Mouse (Mus musculus): ENCODE data around the gene Mospd3. TPM values are rescaled to one million over a fixed set of nuclear protein-coding genes. Genes with fewer than 3 reads are reported as not detected.

The Mospd3 gene
- 1.3 TPM for polyA plus RNA-seq (2014; fragmentation: Illumina TruSeq; extraction: RNeasy Lipid Tissue Mini Kit (QIAGEN cat#74804); ENCODE audit: low read depth, low replicate concordance)

DNA sequence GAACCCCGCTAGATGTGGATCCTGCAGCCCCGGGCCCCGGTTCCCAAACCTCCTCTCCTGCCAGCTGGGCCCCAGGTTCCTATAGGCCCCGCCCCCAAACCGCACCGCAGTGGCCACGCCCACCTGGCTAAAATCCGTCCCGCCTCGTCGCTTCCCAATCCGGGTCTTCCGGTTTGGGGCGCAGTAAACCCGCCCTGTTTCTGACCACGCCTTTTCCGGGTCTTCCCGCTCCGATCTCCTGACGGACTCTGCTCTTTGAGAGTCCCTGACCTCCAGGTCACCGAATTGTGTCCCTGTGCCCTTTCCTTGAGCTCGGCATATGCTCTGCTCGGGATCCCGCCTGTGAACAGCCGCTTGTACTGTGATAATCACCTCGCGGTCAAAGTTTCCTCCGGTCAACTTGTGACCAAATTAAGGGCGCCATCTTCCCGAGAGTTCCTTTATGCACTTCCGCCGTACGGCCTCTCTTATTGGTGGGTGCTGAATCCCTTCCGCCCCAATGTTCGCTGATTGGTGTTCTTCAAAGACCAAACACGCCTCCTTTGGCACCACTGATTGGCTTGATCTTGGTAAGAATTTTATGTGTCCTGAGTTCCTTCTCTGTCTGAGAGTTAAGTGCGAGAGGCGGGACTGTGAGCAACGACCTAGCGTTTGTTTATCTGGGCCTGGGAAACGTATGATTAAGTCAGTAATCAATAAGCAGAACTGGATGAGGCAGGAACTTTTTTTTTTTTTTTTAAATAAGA is at the start of gene Mospd3:
Gene Mospd3 (minus strand): TSS at position 440 of the 746 bp plus-strand sequence.

DNA sequence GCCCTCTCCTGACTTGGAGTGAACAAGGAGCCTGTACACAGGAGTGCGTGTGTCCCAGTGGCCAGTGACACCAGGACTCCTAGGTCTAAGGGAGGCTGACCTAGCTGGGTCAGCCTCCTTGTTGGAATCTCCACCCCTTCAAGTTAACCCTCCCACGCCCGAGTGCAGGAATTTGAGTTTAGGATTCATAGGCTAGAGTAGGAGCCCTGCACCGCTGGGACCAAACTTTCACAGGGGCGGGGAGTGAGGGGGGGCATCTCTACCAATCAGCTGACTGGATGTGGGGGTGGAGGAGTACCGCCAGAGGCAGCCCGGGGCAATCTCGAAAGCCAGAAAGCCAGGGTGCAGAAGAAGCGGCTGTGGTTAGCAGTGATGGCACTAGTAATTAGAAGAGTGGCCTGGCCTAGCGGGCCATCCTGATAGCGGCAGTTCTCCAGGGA is 44.8 kb upstream of the Mospd3 start, which contains the start of gene Irs3:
Gene Irs3 (minus strand): TSS at position 63 of the 440 bp plus-strand sequence.

DNA sequence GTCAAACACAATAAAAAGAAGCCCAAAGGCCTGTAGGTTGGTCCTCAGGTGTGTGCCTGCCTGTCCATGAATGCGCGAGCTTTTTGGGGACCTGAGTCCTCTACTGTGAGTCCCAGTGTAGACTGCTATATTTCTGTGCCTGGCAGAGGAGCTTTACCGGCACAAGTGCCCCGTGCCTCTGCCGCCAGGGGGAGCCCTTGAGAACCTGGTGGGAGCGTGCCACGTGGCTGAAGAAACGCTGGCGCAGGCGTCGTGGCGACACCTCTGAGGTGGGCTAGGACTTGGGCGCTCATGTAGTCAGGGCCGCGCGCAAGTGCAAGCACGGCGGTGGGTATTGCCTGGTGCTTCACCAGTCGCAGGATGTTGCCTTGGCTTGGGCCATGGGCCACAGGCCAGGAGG is 40.2 kb upstream of the Mospd3 start, which contains the start of gene Sap25:
Gene Sap25 (plus strand): TSS at position 281 of the 400 bp plus-strand sequence.

DNA sequence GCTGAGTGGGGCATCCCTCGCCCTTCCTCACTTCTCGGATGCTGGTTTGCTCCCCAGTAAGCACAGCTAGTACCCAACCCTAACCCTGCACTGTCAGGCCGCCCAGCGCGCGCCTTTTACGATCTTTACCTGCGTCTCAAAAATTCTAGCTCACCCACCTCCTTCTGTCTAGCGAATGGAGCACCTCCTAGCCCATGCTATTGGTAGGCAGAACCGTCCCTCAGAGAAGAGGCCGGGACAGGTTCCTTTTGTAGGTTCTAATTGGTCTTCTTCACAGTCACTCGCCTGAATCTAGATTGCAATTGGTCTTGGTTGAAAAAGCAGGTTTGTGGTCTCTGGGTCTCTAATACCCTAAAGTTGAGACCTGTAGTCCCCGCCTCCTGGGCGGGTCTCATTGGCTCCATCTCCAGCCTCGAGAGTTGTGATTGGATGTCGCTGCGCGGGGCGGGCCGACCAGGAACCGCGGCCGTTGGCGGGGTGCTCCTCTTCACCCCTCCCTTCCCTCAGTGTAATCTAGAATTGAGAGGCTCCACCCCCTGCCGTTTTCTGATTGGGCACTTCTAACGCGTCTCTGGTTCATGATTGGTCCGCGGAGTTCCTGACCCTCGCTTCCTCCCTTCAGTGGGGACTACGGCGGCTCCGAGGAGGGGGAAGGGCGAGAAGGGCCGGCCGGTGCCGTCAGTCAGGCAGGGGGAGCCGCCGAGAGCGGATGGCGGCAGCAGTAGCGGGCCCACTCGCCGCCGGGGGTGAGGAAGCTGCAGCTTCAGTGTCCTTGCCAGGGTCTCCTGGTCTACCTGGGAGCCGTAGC is 27.8 kb upstream of the Mospd3 start, which contains the start of the genes Fbxo24, Lrch4 and Gm20605:
Gene Fbxo24 (minus strand): TSS at position 505 of the 808 bp plus-strand sequence.
Gene Lrch4 (plus strand): TSS at position 624 of the 808 bp plus-strand sequence.
Gene Gm20605 (plus strand): TSS at position 678 of the 808 bp plus-strand sequence.

DNA sequence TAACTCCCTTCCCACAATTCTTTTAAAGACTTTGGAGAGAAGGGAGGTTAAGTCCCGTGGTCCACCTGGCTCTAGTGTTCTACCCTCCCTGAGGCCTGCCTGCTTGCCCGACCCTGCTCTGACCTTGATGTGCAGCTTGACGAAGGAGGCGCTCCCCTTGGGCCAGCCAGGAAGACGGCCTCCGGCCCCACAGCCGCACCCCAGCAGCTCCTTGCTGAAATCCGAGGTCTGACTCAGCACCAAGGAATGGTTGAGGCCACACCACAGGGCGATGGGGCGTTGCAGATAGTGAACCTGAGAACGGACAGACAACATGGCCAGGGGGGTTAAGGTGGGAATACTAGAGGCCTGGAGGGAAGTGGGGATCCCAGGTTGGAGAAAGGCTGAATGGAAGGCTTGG is 12.7 kb upstream of the Mospd3 start, which contains the start of gene Pcolce:
Gene Pcolce (minus strand): TSS at position 235 of the 400 bp plus-strand sequence.

DNA sequence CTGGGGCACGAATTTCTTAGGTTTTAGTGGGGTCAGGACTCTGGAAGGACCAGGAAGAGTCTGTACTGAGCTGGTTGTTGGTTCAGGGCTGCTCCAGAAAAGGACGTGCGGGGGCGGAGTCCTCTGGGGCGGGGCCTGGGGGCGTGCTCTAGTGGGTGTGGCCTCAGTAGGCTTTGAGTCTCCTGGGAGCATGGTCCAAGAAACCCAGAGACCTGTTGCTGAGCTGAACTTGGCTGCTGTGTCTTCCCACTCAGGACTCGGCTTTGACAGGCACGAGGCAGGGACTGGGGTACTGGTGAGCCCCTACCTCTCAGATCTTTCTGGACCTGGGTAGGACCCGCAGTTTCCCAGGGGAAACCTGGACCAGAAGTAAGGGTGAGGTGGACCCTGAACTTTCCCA is 31.2 kb downstream of the Mospd3 start, which contains the start of gene Tfr2:
Gene Tfr2 (plus strand): TSS at position 176 of the 400 bp plus-strand sequence.

DNA sequence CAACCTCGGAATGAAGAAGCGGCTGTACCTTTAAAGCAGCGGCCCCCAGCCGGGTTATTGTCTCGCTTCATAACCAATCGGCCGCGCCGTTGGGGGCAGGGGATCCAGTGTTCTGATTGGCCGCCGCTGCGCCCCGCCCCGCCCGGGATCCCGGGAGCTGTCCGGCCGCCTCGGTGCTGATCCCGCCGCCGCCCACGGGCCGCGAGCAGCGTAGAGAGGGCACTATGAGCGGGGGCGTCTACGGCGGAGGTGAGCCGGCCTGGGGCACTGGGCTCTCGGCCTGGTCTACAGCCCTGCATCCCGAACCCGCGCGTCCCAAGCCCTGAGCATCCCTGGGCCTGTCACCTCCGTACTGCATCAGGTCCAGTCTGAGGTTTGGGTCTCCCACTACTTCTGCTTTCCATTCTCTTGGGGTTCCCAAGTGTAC is 47.4 kb downstream of the Mospd3 start, which contains the start of gene Actl6b:
Gene Actl6b (plus strand): TSS at position 107 of the 427 bp plus-strand sequence.

Other genes with a start within 250 kb of the Mospd3 start
- gene Zan, start 124.0 kb downstream of the Mospd3 start, polyA plus RNA-seq (2014; fragmentation: Illumina TruSeq; extraction: RNeasy Lipid Tissue Mini Kit (QIAGEN cat#74804); ENCODE audit: low read depth, low replicate concordance): not detected
- not detected for gene Pop7, start 98.5 kb downstream of the Mospd3 start, polyA plus RNA-seq (2014; fragmentation: Illumina TruSeq; extraction: RNeasy Lipid Tissue Mini Kit (QIAGEN cat#74804); ENCODE audit: low read depth, low replicate concordance)
- 1.5 TPM for gene Gigyf1, start 82.5 kb downstream of the Mospd3 start, polyA plus RNA-seq (2014; fragmentation: Illumina TruSeq; extraction: RNeasy Lipid Tissue Mini Kit (QIAGEN cat#74804); ENCODE audit: low read depth, low replicate concordance)
- gene Epo, start 67.8 kb downstream of the Mospd3 start, polyA plus RNA-seq (2014; fragmentation: Illumina TruSeq; extraction: RNeasy Lipid Tissue Mini Kit (QIAGEN cat#74804); ENCODE audit: low read depth, low replicate concordance): not detected
- 5.5 TPM for gene Gnb2, start 67.5 kb downstream of the Mospd3 start, polyA plus RNA-seq (2014; fragmentation: Illumina TruSeq; extraction: RNeasy Lipid Tissue Mini Kit (QIAGEN cat#74804); ENCODE audit: low read depth, low replicate concordance)
- not detected for gene Actl6b, start 47.5 kb downstream of the Mospd3 start, polyA plus RNA-seq (2014; fragmentation: Illumina TruSeq; extraction: RNeasy Lipid Tissue Mini Kit (QIAGEN cat#74804); ENCODE audit: low read depth, low replicate concordance)
- gene Tfr2, start 31.2 kb downstream of the Mospd3 start, polyA plus RNA-seq (2014; fragmentation: Illumina TruSeq; extraction: RNeasy Lipid Tissue Mini Kit (QIAGEN cat#74804); ENCODE audit: low read depth, low replicate concordance): 32.0 TPM
- gene Pcolce, start 12.7 kb upstream of the Mospd3 start, polyA plus RNA-seq (2014; fragmentation: Illumina TruSeq; extraction: RNeasy Lipid Tissue Mini Kit (QIAGEN cat#74804); ENCODE audit: low read depth, low replicate concordance): 0.64 TPM
- gene Fbxo24, start 27.9 kb upstream of the Mospd3 start, polyA plus RNA-seq (2014; fragmentation: Illumina TruSeq; extraction: RNeasy Lipid Tissue Mini Kit (QIAGEN cat#74804); ENCODE audit: low read depth, low replicate concordance): not detected
- gene Lrch4, start 28.1 kb upstream of the Mospd3 start, polyA plus RNA-seq (2014; fragmentation: Illumina TruSeq; extraction: RNeasy Lipid Tissue Mini Kit (QIAGEN cat#74804); ENCODE audit: low read depth, low replicate concordance): 0.40 TPM
- gene Gm20605, start 28.1 kb upstream of the Mospd3 start, polyA plus RNA-seq (2014; fragmentation: Illumina TruSeq; extraction: RNeasy Lipid Tissue Mini Kit (QIAGEN cat#74804); ENCODE audit: low read depth, low replicate concordance): not detected
- gene Sap25, start 40.3 kb upstream of the Mospd3 start, polyA plus RNA-seq (2014; fragmentation: Illumina TruSeq; extraction: RNeasy Lipid Tissue Mini Kit (QIAGEN cat#74804); ENCODE audit: low read depth, low replicate concordance): not detected
- not detected for gene Irs3, start 44.7 kb upstream of the Mospd3 start, polyA plus RNA-seq (2014; fragmentation: Illumina TruSeq; extraction: RNeasy Lipid Tissue Mini Kit (QIAGEN cat#74804); ENCODE audit: low read depth, low replicate concordance)
- gene Agfg2, start 83.7 kb upstream of the Mospd3 start, polyA plus RNA-seq (2014; fragmentation: Illumina TruSeq; extraction: RNeasy Lipid Tissue Mini Kit (QIAGEN cat#74804); ENCODE audit: low read depth, low replicate concordance): 10.3 TPM
- gene Nyap1, start 140.5 kb upstream of the Mospd3 start, polyA plus RNA-seq (2014; fragmentation: Illumina TruSeq; extraction: RNeasy Lipid Tissue Mini Kit (QIAGEN cat#74804); ENCODE audit: low read depth, low replicate concordance): not detected
- 0.79 TPM for gene Tsc22d4, start 144.7 kb upstream of the Mospd3 start, polyA plus RNA-seq (2014; fragmentation: Illumina TruSeq; extraction: RNeasy Lipid Tissue Mini Kit (QIAGEN cat#74804); ENCODE audit: low read depth, low replicate concordance)
- gene Ppp1r35, start 177.8 kb upstream of the Mospd3 start, polyA plus RNA-seq (2014; fragmentation: Illumina TruSeq; extraction: RNeasy Lipid Tissue Mini Kit (QIAGEN cat#74804); ENCODE audit: low read depth, low replicate concordance): 2.5 TPM
- 4.4 TPM for gene Mepce, start 186.6 kb upstream of the Mospd3 start, polyA plus RNA-seq (2014; fragmentation: Illumina TruSeq; extraction: RNeasy Lipid Tissue Mini Kit (QIAGEN cat#74804); ENCODE audit: low read depth, low replicate concordance)
- gene Zcwpw1, start 186.7 kb upstream of the Mospd3 start, polyA plus RNA-seq (2014; fragmentation: Illumina TruSeq; extraction: RNeasy Lipid Tissue Mini Kit (QIAGEN cat#74804); ENCODE audit: low read depth, low replicate concordance): 8.9 TPM
- 3.2 TPM for gene Pilra, start 235.2 kb upstream of the Mospd3 start, polyA plus RNA-seq (2014; fragmentation: Illumina TruSeq; extraction: RNeasy Lipid Tissue Mini Kit (QIAGEN cat#74804); ENCODE audit: low read depth, low replicate concordance)

All from liver, adult 10 weeks (tissue).